Mouse (Mus musculus): ENCODE results near the gene Smyd2. TPM values are rescaled to one million over a fixed set of nuclear protein-coding genes. Genes with fewer than 3 reads are reported as not detected.

Smyd2 gene
- total RNA-seq, 1 experiment from 2014 or later, result 0.76 TPM

DNA sequence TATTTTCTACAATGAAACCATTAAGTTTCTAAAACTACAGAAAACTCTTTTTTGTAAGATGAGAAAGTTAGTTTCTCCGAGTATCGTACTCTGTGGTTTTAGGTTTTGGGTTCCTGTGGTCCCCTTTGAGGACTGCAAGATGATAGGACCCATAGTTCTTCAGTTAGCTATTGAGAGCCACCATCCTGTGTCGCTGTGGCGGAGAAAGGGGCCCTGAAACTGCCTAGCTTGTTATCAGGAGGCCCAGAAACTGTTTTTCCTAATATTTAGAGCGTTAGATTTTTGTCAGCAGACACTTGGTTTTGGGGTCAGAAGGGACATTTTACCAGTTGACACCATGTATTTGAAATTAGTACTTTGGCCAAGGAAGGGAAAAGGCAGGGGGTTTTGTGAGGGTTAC is 66.4 kb downstream of the Smyd2 start:
- no peak for ATAC-seq (replicated peaks; ENCODE audit: insufficient number of reproducible peaks, low FRiP score, low TSS enrichment, poor library complexity, severe bottlenecking)

DNA sequence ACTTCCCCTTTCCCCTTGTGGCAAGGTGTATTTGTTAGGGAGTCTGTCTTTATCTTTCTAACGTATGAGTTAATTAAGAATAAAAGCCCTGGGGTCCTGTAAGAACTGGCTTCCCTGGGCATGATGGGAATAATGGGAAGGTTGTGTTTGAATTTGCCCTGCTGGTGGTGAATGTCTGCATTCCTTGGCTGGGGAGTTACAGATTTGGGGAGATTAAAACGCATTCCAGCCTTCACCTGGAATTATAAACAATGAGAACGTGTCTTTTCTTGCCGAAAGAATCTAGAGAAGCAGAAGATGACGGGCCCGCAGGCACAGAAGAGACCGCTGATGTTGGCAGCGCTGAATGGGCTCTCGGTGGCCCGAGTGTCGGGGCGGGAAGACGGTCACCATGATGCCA is 67.5 kb downstream of the Smyd2 start:
- no peak for ATAC-seq (replicated peaks; ENCODE audit: insufficient number of reproducible peaks, low FRiP score, low TSS enrichment, poor library complexity, severe bottlenecking)

DNA sequence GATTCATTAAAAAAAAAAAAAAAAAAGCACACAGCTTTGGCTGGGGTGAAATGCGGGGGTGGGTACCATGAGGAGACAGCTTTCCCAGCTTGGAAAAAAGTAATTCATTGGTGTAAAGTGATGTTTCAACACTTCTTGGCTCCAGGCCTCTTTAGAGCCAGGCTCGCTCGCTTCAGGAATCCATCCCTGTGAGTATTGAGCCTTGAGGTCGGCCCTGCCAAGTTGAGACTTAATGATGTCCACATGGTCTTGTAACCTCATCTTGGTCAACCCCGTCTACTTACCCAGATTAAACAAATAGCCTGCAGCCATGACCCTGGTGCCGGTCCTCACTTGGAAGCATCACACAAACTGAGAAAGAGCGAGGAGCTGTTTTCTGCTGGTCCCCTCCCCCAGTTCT is 69.7 kb downstream of the Smyd2 start:
- no peak for ATAC-seq (replicated peaks; ENCODE audit: insufficient number of reproducible peaks, low FRiP score, low TSS enrichment, poor library complexity, severe bottlenecking)

DNA sequence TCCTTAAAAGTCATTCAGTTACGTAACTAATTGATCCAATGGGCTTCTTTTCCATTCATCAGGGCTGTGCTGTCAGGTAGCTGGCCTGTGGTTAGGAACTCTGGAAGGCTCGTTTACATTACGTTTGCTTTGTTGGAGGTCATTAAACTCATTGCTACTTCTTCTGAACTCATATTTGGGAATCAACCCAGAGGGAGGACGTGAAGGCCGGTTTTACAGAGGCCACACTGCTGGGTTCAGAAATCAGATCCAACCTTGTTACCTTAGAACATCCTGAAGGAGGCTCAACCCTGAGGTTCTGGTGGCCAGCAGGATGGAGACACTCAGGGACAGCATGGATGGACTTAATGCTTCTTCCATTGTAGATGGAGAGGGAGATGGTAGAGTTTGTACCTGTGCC is 70.1 kb downstream of the Smyd2 start:
- no peak for ATAC-seq (replicated peaks; ENCODE audit: insufficient number of reproducible peaks, low FRiP score, low TSS enrichment, poor library complexity, severe bottlenecking)

DNA sequence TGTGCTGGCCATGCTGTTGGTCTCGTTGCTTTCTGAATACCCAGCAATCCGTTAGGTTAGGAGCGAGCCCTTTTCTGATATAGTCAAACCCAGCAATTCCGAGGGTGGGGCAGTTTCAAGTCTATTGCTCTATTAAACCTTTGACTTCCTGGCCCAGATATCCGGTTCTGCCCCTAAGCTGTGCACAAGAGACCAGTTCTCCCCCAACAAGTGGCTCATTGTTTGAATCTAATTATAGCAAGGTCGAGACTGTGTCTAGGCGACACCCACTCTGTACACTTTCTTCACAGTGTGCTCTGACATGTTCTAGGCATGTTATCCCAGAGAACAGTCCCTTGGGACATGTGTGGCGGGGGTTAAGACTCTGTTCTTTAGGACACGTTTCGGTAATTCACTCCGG is 72.6 kb downstream of the Smyd2 start:
- ATAC-seq (replicated peaks; ENCODE audit: insufficient number of reproducible peaks, low FRiP score, low TSS enrichment, poor library complexity, severe bottlenecking), result no peak

DNA sequence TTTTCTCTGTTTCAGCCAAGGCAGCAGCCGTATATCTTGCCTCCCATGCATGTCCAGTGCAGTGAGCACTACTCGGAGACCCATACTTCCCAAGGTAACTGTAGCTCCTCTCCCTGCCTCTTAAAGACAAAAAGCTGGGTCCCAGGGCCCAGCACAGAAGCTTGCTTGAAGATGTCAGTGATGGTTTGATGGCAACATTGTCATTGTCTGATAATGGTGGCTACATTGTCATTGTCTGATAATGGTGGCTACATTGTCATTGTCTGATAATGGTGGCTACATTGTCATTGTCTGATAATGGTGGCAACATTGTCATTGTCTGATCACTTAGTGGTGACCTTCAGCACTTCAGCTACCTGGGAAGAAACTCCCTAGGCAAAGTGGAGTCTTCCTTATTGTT is 75.8 kb downstream of the Smyd2 start:
- ATAC-seq (replicated peaks; ENCODE audit: insufficient number of reproducible peaks, low FRiP score, low TSS enrichment, poor library complexity, severe bottlenecking), result no peak

DNA sequence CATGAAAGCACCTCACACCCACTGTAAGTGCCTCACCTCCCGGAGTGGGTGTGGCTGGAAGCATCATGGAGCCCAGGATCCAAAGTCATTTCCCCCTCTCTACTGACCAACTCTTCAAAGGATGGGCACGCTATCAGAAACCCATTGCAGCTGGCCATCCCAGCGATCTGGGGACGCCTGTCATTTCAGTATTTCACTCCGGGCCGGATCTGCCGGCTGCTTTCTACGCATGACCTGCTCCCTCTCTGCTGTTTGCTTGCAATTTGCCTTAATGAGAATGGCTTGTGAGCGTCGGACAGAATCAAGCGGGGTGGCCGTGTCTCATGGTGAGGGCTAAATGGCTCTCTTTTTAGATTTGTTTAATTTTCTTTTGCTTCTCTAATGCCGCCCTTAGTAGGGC is 88.0 kb downstream of the Smyd2 start:
- ATAC-seq (replicated peaks; ENCODE audit: insufficient number of reproducible peaks, low FRiP score, low TSS enrichment, poor library complexity, severe bottlenecking), result no peak

DNA sequence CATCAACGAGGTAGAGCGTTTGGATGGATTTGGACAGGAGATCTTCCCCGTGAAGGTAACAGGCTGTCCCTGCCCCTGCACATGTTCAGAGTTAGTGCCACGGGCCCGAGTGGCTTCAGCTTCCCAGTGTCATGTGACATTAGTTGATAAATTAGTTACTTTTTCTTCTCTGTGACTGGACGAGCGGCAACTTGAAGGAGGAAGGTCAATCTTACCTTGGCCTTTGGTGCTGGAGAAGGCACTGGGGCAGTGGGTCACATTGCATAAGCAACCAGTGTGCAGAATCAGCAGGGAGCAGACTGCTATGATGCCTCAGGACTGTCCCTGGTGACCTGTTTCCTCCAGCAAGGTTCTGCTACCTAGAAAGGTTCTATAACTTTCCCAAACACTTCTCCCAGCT is 88.8 kb downstream of the Smyd2 start:
- no peak for ATAC-seq (replicated peaks; ENCODE audit: insufficient number of reproducible peaks, low FRiP score, low TSS enrichment, poor library complexity, severe bottlenecking)

DNA sequence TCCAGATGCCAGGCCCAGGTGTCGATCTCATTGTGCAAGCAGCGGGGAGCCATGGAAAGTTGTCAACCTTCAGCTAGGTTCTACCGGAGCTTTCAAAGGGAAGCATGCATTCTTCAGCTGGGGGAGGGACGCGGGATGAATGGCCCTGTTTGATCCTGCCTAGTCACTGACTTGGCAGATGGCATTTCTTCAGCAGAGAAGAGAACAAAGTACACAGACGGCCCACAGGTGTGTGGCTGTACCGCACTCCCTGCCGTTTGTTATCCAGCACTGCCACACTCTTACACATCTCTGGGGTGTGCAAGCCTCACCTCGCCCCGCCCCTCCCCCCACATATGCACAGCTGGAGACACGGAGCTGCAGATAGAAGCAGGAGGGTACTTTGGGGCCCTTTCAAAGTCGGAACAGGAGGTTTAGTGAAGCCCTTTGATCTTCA is 91.3 kb downstream of the Smyd2 start:
- ATAC-seq (replicated peaks; ENCODE audit: insufficient number of reproducible peaks, low FRiP score, low TSS enrichment, poor library complexity, severe bottlenecking), result no peak

Other genes with a start within 250 kb of the Smyd2 start
- gene Cenpf, start 234.3 kb downstream of the Smyd2 start, total RNA-seq (2017), result 0.32 to 6.9 TPM (median 1.3 TPM) in 3 replicates
- gene Ptpn14, start 194.1 kb downstream of the Smyd2 start, total RNA-seq (2017), result 0.68 to 0.95 TPM (median 0.75 TPM) in 3 replicates
- not detected in 3 replicates for gene Prox1, start 248.4 kb upstream of the Smyd2 start, total RNA-seq (2017)